Mouse (Mus musculus) E14TG2a.4 (cell line): ENCODE data around the gene Zfp36.

Experiments used
- CTCF ChIP-seq: conservative IDR thresholded peaks from 2 replicates; pipeline ENCODE4 v1.5.1; 2014; ENCODE audit warnings: low read length
- NANOG ChIP-seq: IDR thresholded peaks from 2 replicates; pipeline ENCODE4 v1.6.1; 2014; ENCODE audit warnings: borderline replicate concordance, low read length, mixed read lengths

GRCm38 (mm10) chr7:28419416-28419815, 39.4 kb upstream of the Zfp36 start:
- no peak for TF ChIP-seq CTCF
- TF ChIP-seq NANOG, result no peak
